Mouse (Mus musculus) CH12.LX (cell line): Measurements from ENCODE around the gene Ppp1r13l.

Source experiments
- CHD2 ChIP-seq: IDR thresholded peaks from 2 replicates; pipeline ENCODE4 v1.6.1; 2011; ENCODE audit warnings: low read length, improper control_type of control experiment
- CTCF ChIP-seq, 2 experiments: IDR thresholded peaks in 1 of 2; conservative IDR thresholded peaks in 1 of 2; 2 replicates each; pipeline ENCODE4 v1.5.1; 2011 to 2012; ENCODE audit warnings: low read depth in 2 of 2, low read length in 2 of 2, improper control_type of control experiment in 1 of 2, inconsistent platforms in 1 of 2, mild to moderate bottlenecking in 1 of 2, moderate library complexity in 1 of 2
- MAFK ChIP-seq: IDR thresholded peaks from 2 replicates; pipeline ENCODE4 v1.6.1; 2011; ENCODE audit warnings: low read length, improper control_type of control experiment; ENCODE audit not compliant: insufficient replicate concordance
- MAX ChIP-seq: IDR thresholded peaks from 2 replicates; pipeline ENCODE4 v1.6.1; 2011; ENCODE audit warnings: low read length, improper control_type of control experiment
- POLR2A ChIP-seq: IDR thresholded peaks from 2 replicates; pipeline ENCODE4 v1.6.1; 2011; ENCODE audit warnings: low read depth, mild to moderate bottlenecking, improper control_type of control experiment, low read length
- UBTF ChIP-seq: IDR thresholded peaks from 2 replicates; pipeline ENCODE4 v1.6.1; 2012; ENCODE audit warnings: low read depth, mild to moderate bottlenecking, inconsistent platforms, low read length, improper control_type of control experiment, moderate library complexity

- no peak for TF ChIP-seq MAX
- no peak for TF ChIP-seq CTCF (conservative IDR thresholded peaks at IDR 0.05 in 1 of 2, IDR thresholded peaks at IDR 0.05 in 1 of 2; ENCODE audit: low read depth in 2 of 2, low read length in 2 of 2)
- TF ChIP-seq CHD2, result no peak
- TF ChIP-seq MAFK, result no peak
- TF ChIP-seq POLR2A, result no peak
- no peak for TF ChIP-seq UBTF
These were observed 15.8 kb downstream of the Ppp1r13l start for GRCm38 (mm10) chr7:19375368-19375767.
